Mouse (Mus musculus) neural tube, embryonic 11.5 days (tissue): ENCODE data around the gene Llcfc1. TPM values are rescaled to one million over a fixed set of nuclear protein-coding genes. Genes with fewer than 3 reads are reported as not detected.

Experiments used
- ATAC-seq: fragments of 200-750 bp; cut with Nextera tagmentation; 2 replicates; pipeline ENCODE4 v1.8.0; 2017; ENCODE audit warnings: moderate number of reproducible peaks, mild to moderate bottlenecking, moderate TSS enrichment, moderate library complexity; ENCODE audit not compliant: insufficient read depth, low FRiP score, low TSS enrichment
- DNase-seq: peaks from one replicate; pipeline ENCODE4 v3.0.0-alpha.2; 2015; ENCODE audit warnings: low spot score
- H3K27ac ChIP-seq: fragments of 300-500 bp; sonication (generic); 2 replicates; pipeline ENCODE4 v1.5.1; 2014; ENCODE audit warnings: low read depth, mild to moderate bottlenecking, low read length
- H3K27me3 ChIP-seq: fragments of 300-500 bp; sonication (generic); 2 replicates; pipeline ENCODE4 v1.6.1; 2014; ENCODE audit warnings: mild to moderate bottlenecking, low read length, mixed read lengths; ENCODE audit not compliant: control insufficient read depth, insufficient read depth
- H3K36me3 ChIP-seq: fragments of 300-500 bp; sonication (generic); 2 replicates; pipeline ENCODE4 v1.6.1; 2014; ENCODE audit warnings: mild to moderate bottlenecking, low read length, moderate library complexity, mixed read lengths; ENCODE audit not compliant: control insufficient read depth, insufficient read depth
- H3K4me1 ChIP-seq: fragments of 300-500 bp; sonication (generic); 2 replicates; pipeline ENCODE4 v1.6.1; 2014; ENCODE audit warnings: low read length, mixed read lengths; ENCODE audit not compliant: control insufficient read depth, insufficient read depth
- H3K4me2 ChIP-seq: fragments of 300-500 bp; sonication (generic); 2 replicates; pipeline ENCODE4 v1.6.1; 2014; ENCODE audit warnings: low read depth, mild to moderate bottlenecking, moderate library complexity
- H3K4me3 ChIP-seq: fragments of 300-500 bp; sonication (generic); 2 replicates; pipeline ENCODE4 v1.5.1; 2014; ENCODE audit warnings: low read depth, low read length
- H3K9ac ChIP-seq: fragments of 300-500 bp; sonication (generic); 2 replicates; pipeline ENCODE4 v1.6.1; 2014; ENCODE audit warnings: mild to moderate bottlenecking, low read length
- H3K9me3 ChIP-seq: fragments of 300-500 bp; sonication (generic); 2 replicates; pipeline ENCODE4 v1.6.1; 2016; ENCODE audit warnings: low read length; ENCODE audit not compliant: control insufficient read depth
- WGBS: fragments of 180-500 bp; shearing (Covaris S2); extraction: QIAGEN DNeasy Blood & Tissue Kit; methylation state at CpG from one replicate; pipeline ENCODE4 v1.1.7; 2014; 5-methylcytosine and 5-hydroxymethylcytosine counted together
- polyA plus RNA-seq: library from polyadenylated mRNA; unstranded; fragments of >200 nt; fragmentation: Nextera tagmentation; extraction: Ambion mirVana; gene quantifications from 2 replicates; pipeline ENCODE4 v1.2.1, GENCODE M21; 2014

The Llcfc1 gene
- polyA plus RNA-seq = not detected in 2 replicates

- H3K4me2 ChIP-seq = no peak within 1 kb of the TSS
- H3K27ac ChIP-seq = no peak within 1 kb of the TSS
- H3K27me3 ChIP-seq = no peaks in the 10 kb centered on the region
- no peaks in the 10 kb centered on the region for H3K4me1 ChIP-seq
- H3K4me3 ChIP-seq = no peak within 1 kb of the TSS
- ATAC-seq (no peak), DNase-seq (no peak)
- no peaks in the 10 kb centered on the region for H3K9me3 ChIP-seq
- WGBS = 84% methylated on average over 2 of the region's 2 CpGs
- H3K36me3 ChIP-seq = no peaks in the 10 kb centered on the region
- no peak within 1 kb of the TSS for H3K9ac ChIP-seq
Measured at GRCm38 (mm10) chr6:41684131-41684530, at the start of gene Llcfc1. TSS of gene Llcfc1 (plus strand) at chr6:41684431.

GRCm38 (mm10) chr6:41635211-41635610 is 49.0 kb upstream of the Llcfc1 start:
- DNase-seq (no peak), ATAC-seq (no peak)
- Histone ChIP-seq H3K4me2 (no peak overlapping the region), H3K27ac (no peak overlapping the region), H3K9ac (no peak overlapping the region), H3K27me3 (no peaks in the 10 kb centered on the region), H3K9me3 (no peaks in the 10 kb centered on the region), H3K4me3 (no peak overlapping the region), H3K4me1 (no peaks in the 10 kb centered on the region), H3K36me3 (no peaks in the 10 kb centered on the region)
- WGBS = 76% methylated on average over 1 of the region's 1 CpGs

GRCm38 (mm10) chr6:41636178-41636577 is 48.1 kb upstream of the Llcfc1 start, which contains the start of gene Trpv6:
TSS of gene Trpv6 (minus strand) at chr6:41636405.
- no peaks in the 10 kb centered on the region for H3K27me3 ChIP-seq
- H3K27ac ChIP-seq = no peak within 1 kb of the TSS
- H3K9me3 ChIP-seq = no peaks in the 10 kb centered on the region
- WGBS = 26% methylated on average over 5 of the region's 5 CpGs
- H3K9ac ChIP-seq = no peak within 1 kb of the TSS
- DNase-seq (no peak), ATAC-seq (no peak)
- H3K4me1 ChIP-seq = no peaks in the 10 kb centered on the region
- no peak within 1 kb of the TSS for H3K4me3 ChIP-seq
- H3K4me2 ChIP-seq = no peak within 1 kb of the TSS
- no peaks in the 10 kb centered on the region for H3K36me3 ChIP-seq

GRCm38 (mm10) chr6:41637393-41637792 is 46.8 kb upstream of the Llcfc1 start:
- ATAC-seq = no peak
- Histone ChIP-seq H3K4me2 (no peak overlapping the region), H3K27ac (no peak overlapping the region), H3K36me3 (no peaks in the 10 kb centered on the region), H3K4me1 (no peaks in the 10 kb centered on the region), H3K27me3 (no peaks in the 10 kb centered on the region), H3K9ac (no peak overlapping the region), H3K9me3 (no peaks in the 10 kb centered on the region), H3K4me3 (no peak overlapping the region)
- 17% methylated on average over 1 of the region's 1 CpGs for WGBS
- DNase-seq = no peak

GRCm38 (mm10) chr6:41637927-41638506 is 46.2 kb upstream of the Llcfc1 start:
- no peak overlapping the region for H3K4me2 ChIP-seq
- no peak overlapping the region for H3K4me3 ChIP-seq
- H3K9ac ChIP-seq = no peak overlapping the region
- no peaks in the 10 kb centered on the region for H3K36me3 ChIP-seq
- no peaks in the 10 kb centered on the region for H3K4me1 ChIP-seq
- no peaks in the 10 kb centered on the region for H3K27me3 ChIP-seq
- H3K27ac ChIP-seq = no peak overlapping the region
- 76% methylated on average over 6 of the region's 6 CpGs for WGBS
- H3K9me3 ChIP-seq = no peaks in the 10 kb centered on the region
- ATAC-seq (no peak), DNase-seq (no peak)

GRCm38 (mm10) chr6:41640449-41640848 is 43.8 kb upstream of the Llcfc1 start:
- Histone ChIP-seq H3K27me3 (no peaks in the 10 kb centered on the region), H3K4me1 (no peaks in the 10 kb centered on the region), H3K9me3 (no peaks in the 10 kb centered on the region), H3K27ac (no peak overlapping the region), H3K4me2 (no peak overlapping the region), H3K4me3 (no peak overlapping the region), H3K9ac (no peak overlapping the region), H3K36me3 (no peaks in the 10 kb centered on the region)
- ATAC-seq = no peak
- WGBS = 71% methylated on average over 3 of the region's 3 CpGs
- DNase-seq = no peak

GRCm38 (mm10) chr6:41641173-41641866 is 42.9 kb upstream of the Llcfc1 start:
- 78% methylated on average over 6 of the region's 6 CpGs for WGBS

GRCm38 (mm10) chr6:41642765-41643164 is 41.5 kb upstream of the Llcfc1 start:
- H3K9me3 ChIP-seq = no peaks in the 10 kb centered on the region
- no peak overlapping the region for H3K4me2 ChIP-seq
- H3K9ac ChIP-seq = no peak overlapping the region
- H3K27ac ChIP-seq = no peak overlapping the region
- no peaks in the 10 kb centered on the region for H3K4me1 ChIP-seq
- ATAC-seq (no peak), DNase-seq (no peak)
- 87% methylated on average over 4 of the region's 4 CpGs for WGBS
- no peak overlapping the region for H3K4me3 ChIP-seq
- H3K36me3 ChIP-seq = no peaks in the 10 kb centered on the region
- H3K27me3 ChIP-seq = no peaks in the 10 kb centered on the region

More at GRCm38 (mm10) chr6:41641173-41641866, 42.9 kb upstream of the Llcfc1 start:
- no peaks in the 10 kb centered on the region for H3K36me3 ChIP-seq
- no peak overlapping the region for H3K27ac ChIP-seq
- no peaks in the 10 kb centered on the region for H3K9me3 ChIP-seq
- H3K9ac ChIP-seq = no peak overlapping the region
- H3K4me3 ChIP-seq = no peak overlapping the region
- no peak overlapping the region for H3K4me2 ChIP-seq
- no peaks in the 10 kb centered on the region for H3K27me3 ChIP-seq
- no peaks in the 10 kb centered on the region for H3K4me1 ChIP-seq
- DNase-seq (no peak), ATAC-seq (no peak)

- no peak overlapping the region for H3K27ac ChIP-seq
- no peak overlapping the region for H3K9ac ChIP-seq
- no peak overlapping the region for H3K4me2 ChIP-seq
- no peak for ATAC-seq
- H3K9me3 ChIP-seq = no peaks in the 10 kb centered on the region
- no peak for DNase-seq
- WGBS = 88% methylated on average over 3 of the region's 3 CpGs
- H3K36me3 ChIP-seq = no peaks in the 10 kb centered on the region
- H3K4me1 ChIP-seq = no peaks in the 10 kb centered on the region
- H3K27me3 ChIP-seq = no peaks in the 10 kb centered on the region
- no peak overlapping the region for H3K4me3 ChIP-seq
Measured at GRCm38 (mm10) chr6:41643227-41643626, 41.0 kb upstream of the Llcfc1 start.
